In genomic region chr11:60164450-60164849, GRCm38 (mm10) we compare ENCODE assay signal across 11 mouse cellular contexts. TPM values are rescaled to one million over a fixed set of nuclear protein-coding genes. Genes with fewer than 3 reads are reported as not detected.
DNase-seq lines count a peak whose midpoint lies in the region; ATAC-seq and TF ChIP-seq lines count a peak whose summit lies in the region.
"Had no signal": no experiment of that assay in that cellular context is flagged by ENCODE, and none has a peak within 500 bp of the region (broad histone marks: within the 10 kb centered on the region; RNA-seq: fewer than 3 reads in every experiment).

No protein-coding gene starts in this region.

- no peaks in the 10 kb centered on the region for H3K9me3 ChIP-seq in hindbrain, postnatal 0 days (ENCODE audit: low read length)
- no peaks in the 10 kb centered on the region for H3K9me3 ChIP-seq in hindbrain, embryonic 10.5 days
- H3K9me3 ChIP-seq in lung, embryonic 16.5 days (ENCODE audit: control insufficient read depth, low read length): no peaks in the 10 kb centered on the region
- H3K9me3 ChIP-seq in stomach, embryonic 16.5 days (replicated peaks; ENCODE audit: control insufficient read depth, low read length): no peaks in the 10 kb centered on the region

- H3K27me3 ChIP-seq in hindbrain, postnatal 0 days (ENCODE audit: insufficient read depth, low read length): no peaks in the 10 kb centered on the region
- no peaks in the 10 kb centered on the region for H3K27me3 ChIP-seq in hindbrain, embryonic 10.5 days (ENCODE audit: insufficient read depth, poor library complexity, severe bottlenecking)
- no peaks in the 10 kb centered on the region for H3K27me3 ChIP-seq in lung, embryonic 16.5 days (ENCODE audit: control insufficient read depth, insufficient read depth, low read depth, low read length)
- H3K27me3 ChIP-seq in stomach, embryonic 16.5 days (ENCODE audit: control insufficient read depth, insufficient read depth, low read length): no peaks in the 10 kb centered on the region

- no peak for ATAC-seq in hindbrain, postnatal 0 days
- ATAC-seq in lung, embryonic 16.5 days (ENCODE audit: low read depth): 0 out of 2 replicates have a peak, but pooled peaks have one; percentile 42
- ATAC-seq in stomach, embryonic 16.5 days (ENCODE audit: insufficient read depth, low FRiP score): no peak; the same call in 1 of the 2 replicates
- ATAC-seq: midbrain, embryonic 16.5 days had no signal

- no peaks in the 10 kb centered on the region; the same call in 1 of the 2 replicates for H3K36me3 ChIP-seq in hindbrain, postnatal 0 days (ENCODE audit: insufficient read depth, low read length)
- peaks cover 48% of the 10 kb centered on the region for H3K36me3 ChIP-seq in hindbrain, embryonic 10.5 days
- H3K36me3 ChIP-seq in lung, embryonic 16.5 days (ENCODE audit: control insufficient read depth, insufficient read depth, low read length): no peaks in the 10 kb centered on the region
- H3K36me3 ChIP-seq in stomach, embryonic 16.5 days (ENCODE audit: control insufficient read depth, insufficient read depth, low read length): no peaks in the 10 kb centered on the region

- TF ChIP-seq CTCF in hindbrain, postnatal 0 days (IDR thresholded peaks at IDR 0.05; ENCODE audit: low read depth): no peak
- no peak for TF ChIP-seq CTCF in lung, adult 2 months (IDR thresholded peaks at IDR 0.05; ENCODE audit: insufficient read depth, low read length)

- peak overlapping the region; percentile 62 for H3K27ac ChIP-seq in hindbrain, postnatal 0 days
- H3K27ac ChIP-seq in hindbrain, embryonic 10.5 days: no peak overlapping the region
- H3K27ac ChIP-seq in lung, embryonic 16.5 days (ENCODE audit: low read length): peak overlapping the region; percentile 43
- peak overlapping the region; percentile 30; the same call in 1 of the 2 replicates for H3K27ac ChIP-seq in stomach, embryonic 16.5 days (ENCODE audit: low read length)

- intact Hi-C loops in gastrocnemius, postnatal 36 days (cut with DNase I): no loop called here

- no peak overlapping the region for H3K4me3 ChIP-seq in hindbrain, postnatal 0 days (ENCODE audit: low read length)
- no peak overlapping the region for H3K4me3 ChIP-seq in hindbrain, embryonic 10.5 days
- no peak overlapping the region for H3K4me3 ChIP-seq in lung, embryonic 16.5 days (ENCODE audit: low read length)
- H3K4me3 ChIP-seq in lung, adult 2 months (replicated peaks; ENCODE audit: extremely low read depth, low read depth, low read length): no peak overlapping the region
- no peak overlapping the region for H3K4me3 ChIP-seq in stomach, embryonic 16.5 days (replicated peaks; ENCODE audit: low read length)

- peaks cover 57% of the 10 kb centered on the region for H3K4me1 ChIP-seq in hindbrain, postnatal 0 days (ENCODE audit: insufficient read depth, low read length)
- H3K4me1 ChIP-seq in hindbrain, embryonic 10.5 days (replicated peaks): peaks cover 79% of the 10 kb centered on the region
- peaks cover 31% of the 10 kb centered on the region for H3K4me1 ChIP-seq in lung, embryonic 16.5 days (replicated peaks; ENCODE audit: control insufficient read depth, insufficient read depth, low read length)
- H3K4me1 ChIP-seq in lung, adult 2 months (ENCODE audit: control insufficient read depth, insufficient read depth, low read length): peaks cover 10% of the 10 kb centered on the region
- H3K4me1 ChIP-seq in stomach, embryonic 16.5 days (ENCODE audit: control insufficient read depth, insufficient read depth, low read length): peaks cover 64% of the 10 kb centered on the region

- TF ChIP-seq POLR2A in lung, adult 2 months (IDR thresholded peaks at IDR 0.05; ENCODE audit: borderline replicate concordance, extremely low read depth, low read depth, low read length): no peak

- 50% methylated on average over 6 of the region's 6 CpGs for WGBS in hindbrain, postnatal 0 days
- 94% methylated on average over 6 of the region's 6 CpGs for WGBS in hindbrain, embryonic 10.5 days
- WGBS in lung, embryonic 16.5 days: 54% methylated on average over 6 of the region's 6 CpGs
- 56% methylated on average over 6 of the region's 6 CpGs for WGBS in lung, adult 2 months
- WGBS in stomach, embryonic 16.5 days: 66% methylated on average over 6 of the region's 6 CpGs

- no peak overlapping the region for H3K9ac ChIP-seq in hindbrain, postnatal 0 days (replicated peaks; ENCODE audit: low read length)
- H3K9ac ChIP-seq in lung, embryonic 16.5 days (ENCODE audit: low read length): no peak overlapping the region
- H3K9ac ChIP-seq in stomach, embryonic 16.5 days (ENCODE audit: low read length): no peak overlapping the region

- no peak overlapping the region for H3K4me2 ChIP-seq in hindbrain, postnatal 0 days (ENCODE audit: low read depth, low read length)
- H3K4me2 ChIP-seq in lung, embryonic 16.5 days (ENCODE audit: low read depth, low read length): no peak overlapping the region
- no peak overlapping the region for H3K4me2 ChIP-seq in stomach, embryonic 16.5 days (ENCODE audit: low read depth, low read length)

- peak; percentile 39 for DNase-seq in gastrocnemius, adult 18-20 months (ENCODE audit: low spot score)
- no peak for DNase-seq in gastrocnemius, postnatal 36 days
- DNase-seq in hindbrain, postnatal 0 days (ENCODE audit: low spot score): peak; percentile 44
- no peak for DNase-seq in hindbrain, embryonic 10.5 days (ENCODE audit: low spot score)
- DNase-seq in lung, adult 2 months: no peak
- DNase-seq in thymus, postnatal 4 days: no peak
- DNase-seq: B cell, adult 2 months; cerebellum, adult 11 months had no signal

RNA-seq across cellular contexts. Expression of gene Srebf1, which starts 57.9 kb away (rescaled TPM):
- 10 to 100 TPM; 32.4 to 35.9 TPM for total RNA-seq in gastrocnemius, adult 18-20 months (2021)
- 10 to 100 TPM; 18.4 to 21.0 TPM for total RNA-seq in gastrocnemius, postnatal 36 days (2021)
- total RNA-seq in hindbrain, postnatal 0 days (2014; rRNA removed): 163 and 169 TPM in 2 replicates
- polyA plus RNA-seq in hindbrain, postnatal 0 days (2015; fragmentation: Nextera tagmentation; extraction: Ambion mirVana): 50.6 and 59.5 TPM in 2 replicates
- 45.0 and 55.8 TPM in 2 replicates for polyA plus RNA-seq in hindbrain, embryonic 10.5 days (2016; fragmentation: Nextera tagmentation; extraction: Ambion mirVana)
- polyA plus RNA-seq in lung, embryonic 16.5 days (2015; fragmentation: Nextera tagmentation; extraction: Ambion mirVana): 65.9 and 74.3 TPM in 2 replicates
- polyA plus RNA-seq in lung, adult 2 months (2012; rRNA removed): 206 and 236 TPM in 2 replicates
- 63.4 and 69.8 TPM in 2 replicates for polyA plus RNA-seq in stomach, embryonic 16.5 days (2015; fragmentation: Nextera tagmentation; extraction: Ambion mirVana)

RNA-seq across cellular contexts. Expression of gene Rai1, which starts 59.6 kb away (rescaled TPM):
- total RNA-seq in gastrocnemius, adult 18-20 months (2021): 10 to 100 TPM; 16.6 to 17.3 TPM
- 10 to 100 TPM; 18.1 to 20.8 TPM for total RNA-seq in gastrocnemius, postnatal 36 days (2021)
- total RNA-seq in hindbrain, postnatal 0 days (2014; rRNA removed): 70.0 and 90.2 TPM in 2 replicates
- polyA plus RNA-seq in hindbrain, postnatal 0 days (2015; fragmentation: Nextera tagmentation; extraction: Ambion mirVana): 20.8 and 24.9 TPM in 2 replicates
- 25.3 and 31.0 TPM in 2 replicates for polyA plus RNA-seq in hindbrain, embryonic 10.5 days (2016; fragmentation: Nextera tagmentation; extraction: Ambion mirVana)
- 22.9 and 23.9 TPM in 2 replicates for polyA plus RNA-seq in lung, embryonic 16.5 days (2015; fragmentation: Nextera tagmentation; extraction: Ambion mirVana)
- polyA plus RNA-seq in lung, adult 2 months (2012; rRNA removed): 46.4 and 47.3 TPM in 2 replicates
- 13.9 and 16.1 TPM in 2 replicates for polyA plus RNA-seq in stomach, embryonic 16.5 days (2015; fragmentation: Nextera tagmentation; extraction: Ambion mirVana)

Comparison
In these comparisons a context has a peak if more than half of its experiments do, and no peak if none do; other contexts are left out.
1. DNase-seq: peak in gastrocnemius, adult 18-20 months (single experiment) and hindbrain, postnatal 0 days (single experiment); none in gastrocnemius, postnatal 36 days (0 of 2), hindbrain, embryonic 10.5 days (single experiment), lung, adult 2 months (single experiment) and thymus, postnatal 4 days (single experiment).